Mouse (Mus musculus): ENCODE data around the gene 2510039O18Rik. TPM values are rescaled to one million over a fixed set of nuclear protein-coding genes. Genes with fewer than 3 reads are reported as not detected.

2510039O18Rik gene
- polyA plus RNA-seq, 1 experiment from 2014 or later, result 17.0 TPM

GRCm38 (mm10) chr4:147937486-147937885 is 3.2 kb upstream of the 2510039O18Rik start:
- H3K27ac ChIP-seq, result peak overlapping the region; percentile 88; the same call in 1 of the 2 replicates
- H3K27me3 ChIP-seq, result no peaks in the 10 kb centered on the region
- peaks cover 81% of the 10 kb centered on the region for H3K4me1 ChIP-seq
- no peak overlapping the region for H3K9ac ChIP-seq
- ATAC-seq (replicated peaks; ENCODE audit: low FRiP score), result no peak
- H3K4me2 ChIP-seq, result peak overlapping the region; percentile 88; the same call in 1 of the 2 replicates
- no peaks in the 10 kb centered on the region for H3K36me3 ChIP-seq
- 66% methylated on average over 5 of the region's 5 CpGs for WGBS
- H3K9me3 ChIP-seq (replicated peaks), result no peaks in the 10 kb centered on the region
- H3K4me3 ChIP-seq (replicated peaks), result no peak overlapping the region

GRCm38 (mm10) chr4:147938148-147939096 is 2.3 kb upstream of the 2510039O18Rik start:
- H3K9ac ChIP-seq, result no peak overlapping the region
- no peak overlapping the region for H3K4me3 ChIP-seq (replicated peaks)
- peaks cover 84% of the 10 kb centered on the region for H3K4me1 ChIP-seq
- H3K36me3 ChIP-seq, result peaks cover 7% of the 10 kb centered on the region
- 35% methylated on average over 14 of the region's 14 CpGs for WGBS
- H3K27ac ChIP-seq, result peak overlapping the region; percentile 88
- H3K4me2 ChIP-seq, result no peak overlapping the region
- H3K9me3 ChIP-seq (replicated peaks), result no peaks in the 10 kb centered on the region
- no peaks in the 10 kb centered on the region for H3K27me3 ChIP-seq
- ATAC-seq (replicated peaks; ENCODE audit: low FRiP score), result no peak

- H3K27ac ChIP-seq, result peak overlapping the region; percentile 88
- no peaks in the 10 kb centered on the region for H3K9me3 ChIP-seq (replicated peaks)
- H3K27me3 ChIP-seq, result no peaks in the 10 kb centered on the region
- H3K4me3 ChIP-seq (replicated peaks), result peak overlapping the region; percentile 94
- peak overlapping the region; percentile 99 for H3K4me2 ChIP-seq
- peaks cover 24% of the 10 kb centered on the region for H3K36me3 ChIP-seq
- WGBS, result 42% methylated on average over 9 of the region's 9 CpGs
- H3K9ac ChIP-seq, result no peak overlapping the region
- ATAC-seq (replicated peaks; ENCODE audit: low FRiP score), result peak; percentile 1
- peaks cover 68% of the 10 kb centered on the region for H3K4me1 ChIP-seq
Observed at GRCm38 (mm10) chr4:147940111-147940510, 584 bp upstream of the 2510039O18Rik start.

GRCm38 (mm10) chr4:147941045-147942020 is 638 bp downstream of the 2510039O18Rik start:
- WGBS, result 6% methylated on average over 82 of the region's 88 CpGs
- H3K27ac ChIP-seq, result peak overlapping the region; percentile 88
- H3K4me2 ChIP-seq, result peak overlapping the region; percentile 99
- no peaks in the 10 kb centered on the region for H3K9me3 ChIP-seq (replicated peaks)
- H3K27me3 ChIP-seq, result no peaks in the 10 kb centered on the region
- H3K9ac ChIP-seq, result peak overlapping the region; percentile 81
- peak; percentile 63 for ATAC-seq (replicated peaks; ENCODE audit: low FRiP score)
- H3K4me1 ChIP-seq, result peaks cover 57% of the 10 kb centered on the region
- peaks cover 36% of the 10 kb centered on the region for H3K36me3 ChIP-seq
- H3K4me3 ChIP-seq (replicated peaks), result peak overlapping the region; percentile 94

GRCm38 (mm10) chr4:147943005-147943404 is 2.3 kb downstream of the 2510039O18Rik start:
- Histone ChIP-seq H3K27me3 (no peaks in the 10 kb centered on the region), H3K9me3 (replicated peaks) (no peaks in the 10 kb centered on the region), H3K4me3 (replicated peaks) (peak overlapping the region; percentile 94; the same call in 1 of the 2 replicates), H3K27ac (no peak overlapping the region), H3K4me1 (peaks cover 48% of the 10 kb centered on the region), H3K36me3 (peaks cover 53% of the 10 kb centered on the region), H3K4me2 (peak overlapping the region; percentile 99; the same call in 1 of the 2 replicates), H3K9ac (no peak overlapping the region)
- ATAC-seq (replicated peaks; ENCODE audit: low FRiP score), result no peak
- 97% methylated on average over 1 of the region's 1 CpGs for WGBS

- Histone ChIP-seq H3K27me3 (no peaks in the 10 kb centered on the region), H3K9ac (no peak overlapping the region), H3K4me3 (replicated peaks) (no peak overlapping the region), H3K27ac (no peak overlapping the region), H3K4me2 (no peak overlapping the region), H3K4me1 (peaks cover 10% of the 10 kb centered on the region), H3K36me3 (peaks cover 64% of the 10 kb centered on the region), H3K9me3 (replicated peaks) (no peaks in the 10 kb centered on the region)
- WGBS, result 60% methylated on average over 2 of the region's 2 CpGs
- no peak for ATAC-seq (replicated peaks; ENCODE audit: low FRiP score)
Observed at GRCm38 (mm10) chr4:147947511-147947910, 6.8 kb downstream of the 2510039O18Rik start.

- Histone ChIP-seq H3K9me3 (replicated peaks) (no peaks in the 10 kb centered on the region), H3K4me3 (replicated peaks) (no peak overlapping the region), H3K27me3 (no peaks in the 10 kb centered on the region), H3K9ac (no peak overlapping the region), H3K4me2 (no peak overlapping the region), H3K36me3 (peaks cover 7% of the 10 kb centered on the region), H3K27ac (no peak overlapping the region), H3K4me1 (no peaks in the 10 kb centered on the region)
- 11% methylated on average over 4 of the region's 4 CpGs for WGBS
- no peak for ATAC-seq (replicated peaks; ENCODE audit: low FRiP score)
Observed at GRCm38 (mm10) chr4:147953590-147953989, 12.9 kb downstream of the 2510039O18Rik start.

- Histone ChIP-seq H3K4me1 (no peaks in the 10 kb centered on the region), H3K4me2 (no peak overlapping the region), H3K36me3 (no peaks in the 10 kb centered on the region), H3K9ac (no peak overlapping the region), H3K4me3 (replicated peaks) (no peak overlapping the region), H3K9me3 (replicated peaks) (no peaks in the 10 kb centered on the region), H3K27ac (no peak overlapping the region), H3K27me3 (no peaks in the 10 kb centered on the region)
- no peak for ATAC-seq (replicated peaks; ENCODE audit: low FRiP score)
- WGBS, result 42% methylated on average over 11 of the region's 11 CpGs
Observed at GRCm38 (mm10) chr4:147957141-147957540, 16.4 kb downstream of the 2510039O18Rik start.

GRCm38 (mm10) chr4:147959881-147960831 is 19.5 kb downstream of the 2510039O18Rik start:
- H3K4me3 ChIP-seq (replicated peaks), result no peak overlapping the region
- no peaks in the 10 kb centered on the region for H3K4me1 ChIP-seq
- H3K27ac ChIP-seq, result no peak overlapping the region
- no peaks in the 10 kb centered on the region for H3K27me3 ChIP-seq
- 0 out of 2 replicates have a peak, but pooled peaks have one; percentile 63 for ATAC-seq (replicated peaks; ENCODE audit: low FRiP score)
- no peaks in the 10 kb centered on the region for H3K9me3 ChIP-seq (replicated peaks)
- H3K4me2 ChIP-seq, result no peak overlapping the region
- WGBS, result 38% methylated on average over 6 of the region's 6 CpGs
- no peak overlapping the region for H3K9ac ChIP-seq
- no peaks in the 10 kb centered on the region for H3K36me3 ChIP-seq

GRCm38 (mm10) chr4:147962781-147963180 is 22.1 kb downstream of the 2510039O18Rik start:
- 45% methylated on average over 6 of the region's 6 CpGs for WGBS
- Histone ChIP-seq H3K27me3 (no peaks in the 10 kb centered on the region), H3K9me3 (replicated peaks) (no peaks in the 10 kb centered on the region)

GRCm38 (mm10) chr4:147963623-147964022 is 22.9 kb downstream of the 2510039O18Rik start:
- no peak for ATAC-seq (replicated peaks; ENCODE audit: low FRiP score)
- Histone ChIP-seq H3K4me1 (no peaks in the 10 kb centered on the region), H3K9ac (no peak overlapping the region), H3K4me3 (replicated peaks) (no peak overlapping the region), H3K27ac (no peak overlapping the region), H3K9me3 (replicated peaks) (no peaks in the 10 kb centered on the region), H3K36me3 (no peaks in the 10 kb centered on the region), H3K4me2 (no peak overlapping the region), H3K27me3 (no peaks in the 10 kb centered on the region)
- WGBS, result 77% methylated on average over 15 of the region's 15 CpGs

More at GRCm38 (mm10) chr4:147962781-147963180, 22.1 kb downstream of the 2510039O18Rik start:
- no peaks in the 10 kb centered on the region for H3K4me1 ChIP-seq
- no peak overlapping the region for H3K4me3 ChIP-seq (replicated peaks)
- no peaks in the 10 kb centered on the region for H3K36me3 ChIP-seq
- no peak overlapping the region for H3K4me2 ChIP-seq
- no peak for ATAC-seq (replicated peaks; ENCODE audit: low FRiP score)
- H3K27ac ChIP-seq, result no peak overlapping the region
- no peak overlapping the region for H3K9ac ChIP-seq
